Mouse (Mus musculus): ENCODE measurements around the gene Snap47. TPM values are rescaled to one million over a fixed set of nuclear protein-coding genes. Genes with fewer than 3 reads are reported as not detected.
A peak's percentile ranks its signal among the peaks of the same experiment; 100 is the strongest.

Gene Snap47
- polyA plus RNA-seq, 1 experiment from 2014 or later = 614 TPM

GRCm38 (mm10) chr11:59460459-59460858, 9.5 kb upstream of the Snap47 start:
- no peak overlapping the region for H3K4me3 ChIP-seq (ENCODE audit: low read depth, low read length)
- no peak for ATAC-seq
- H3K9ac ChIP-seq (ENCODE audit: low read depth, low read length) = no peak overlapping the region
- no peak overlapping the region for H3K4me2 ChIP-seq (ENCODE audit: low read length)
- peaks cover 13% of the 10 kb centered on the region for H3K9me3 ChIP-seq (replicated peaks; ENCODE audit: control insufficient read depth, low read length, poor library complexity, severe bottlenecking)
- H3K4me1 ChIP-seq (ENCODE audit: control insufficient read depth, insufficient read depth, low read length) = no peaks in the 10 kb centered on the region
- WGBS = 93% methylated on average over 2 of the region's 2 CpGs
- H3K27ac ChIP-seq (ENCODE audit: low read length) = no peak overlapping the region
- H3K27me3 ChIP-seq (ENCODE audit: control insufficient read depth, insufficient read depth, low read depth, low read length) = no peaks in the 10 kb centered on the region
- H3K36me3 ChIP-seq (ENCODE audit: control insufficient read depth, insufficient read depth, low read length) = peaks cover 46% of the 10 kb centered on the region

- peaks cover 46% of the 10 kb centered on the region for H3K36me3 ChIP-seq (ENCODE audit: control insufficient read depth, insufficient read depth, low read length)
- no peak for ATAC-seq
- WGBS = 77% methylated on average over 5 of the region's 5 CpGs
- no peak overlapping the region for H3K4me2 ChIP-seq (ENCODE audit: low read length)
- H3K4me1 ChIP-seq (ENCODE audit: control insufficient read depth, insufficient read depth, low read length) = no peaks in the 10 kb centered on the region
- H3K9me3 ChIP-seq (replicated peaks; ENCODE audit: control insufficient read depth, low read length, poor library complexity, severe bottlenecking) = peaks cover 11% of the 10 kb centered on the region; the same call in 1 of the 2 replicates
- H3K9ac ChIP-seq (ENCODE audit: low read depth, low read length) = no peak overlapping the region
- no peak overlapping the region for H3K4me3 ChIP-seq (ENCODE audit: low read depth, low read length)
- H3K27me3 ChIP-seq (ENCODE audit: control insufficient read depth, insufficient read depth, low read depth, low read length) = no peaks in the 10 kb centered on the region
- H3K27ac ChIP-seq (ENCODE audit: low read length) = no peak overlapping the region
These were observed 8.0 kb upstream of the Snap47 start for GRCm38 (mm10) chr11:59458973-59459372.

- Histone ChIP-seq H3K4me2 (ENCODE audit: low read length) (no peak overlapping the region), H3K36me3 (ENCODE audit: control insufficient read depth, insufficient read depth, low read length) (peaks cover 31% of the 10 kb centered on the region), H3K4me1 (ENCODE audit: control insufficient read depth, insufficient read depth, low read length) (no peaks in the 10 kb centered on the region), H3K9ac (ENCODE audit: low read depth, low read length) (no peak overlapping the region), H3K4me3 (ENCODE audit: low read depth, low read length) (no peak overlapping the region), H3K27ac (ENCODE audit: low read length) (no peak overlapping the region), H3K27me3 (ENCODE audit: control insufficient read depth, insufficient read depth, low read depth, low read length) (no peaks in the 10 kb centered on the region), H3K9me3 (replicated peaks; ENCODE audit: control insufficient read depth, low read length, poor library complexity, severe bottlenecking) (no peaks in the 10 kb centered on the region)
- no peak for ATAC-seq
- 92% methylated on average over 2 of the region's 2 CpGs for WGBS
These were observed 5.9 kb upstream of the Snap47 start for GRCm38 (mm10) chr11:59456891-59457290.

- no peak overlapping the region for H3K4me2 ChIP-seq (ENCODE audit: low read length)
- H3K4me1 ChIP-seq (ENCODE audit: control insufficient read depth, insufficient read depth, low read length) = peaks cover 2% of the 10 kb centered on the region
- WGBS = 100% methylated on average over 2 of the region's 2 CpGs
These were observed 5.4 kb upstream of the Snap47 start for GRCm38 (mm10) chr11:59456346-59456745.

GRCm38 (mm10) chr11:59450230-59450771, 685 bp downstream of the Snap47 start:
- Histone ChIP-seq H3K9ac (ENCODE audit: low read depth, low read length) (peak overlapping the region; percentile 88), H3K27ac (ENCODE audit: low read length) (peak overlapping the region; percentile 85), H3K27me3 (ENCODE audit: control insufficient read depth, insufficient read depth, low read depth, low read length) (no peaks in the 10 kb centered on the region), H3K36me3 (ENCODE audit: control insufficient read depth, insufficient read depth, low read length) (peaks cover 13% of the 10 kb centered on the region), H3K4me1 (ENCODE audit: control insufficient read depth, insufficient read depth, low read length) (peaks cover 24% of the 10 kb centered on the region), H3K4me2 (ENCODE audit: low read length) (peak overlapping the region; percentile 87), H3K9me3 (replicated peaks; ENCODE audit: control insufficient read depth, low read length, poor library complexity, severe bottlenecking) (no peaks in the 10 kb centered on the region), H3K4me3 (ENCODE audit: low read depth, low read length) (peak overlapping the region; percentile 84)
- WGBS = under 1% methylated on average over 38 of the region's 38 CpGs
- peak; percentile 69 for ATAC-seq

More at GRCm38 (mm10) chr11:59456346-59456745, 5.4 kb upstream of the Snap47 start:
- H3K9me3 ChIP-seq (replicated peaks; ENCODE audit: control insufficient read depth, low read length, poor library complexity, severe bottlenecking) = no peaks in the 10 kb centered on the region
- H3K36me3 ChIP-seq (ENCODE audit: control insufficient read depth, insufficient read depth, low read length) = peaks cover 29% of the 10 kb centered on the region
- no peak overlapping the region for H3K9ac ChIP-seq (ENCODE audit: low read depth, low read length)
- H3K27ac ChIP-seq (ENCODE audit: low read length) = no peak overlapping the region
- no peak for ATAC-seq
- H3K4me3 ChIP-seq (ENCODE audit: low read depth, low read length) = no peak overlapping the region
- H3K27me3 ChIP-seq (ENCODE audit: control insufficient read depth, insufficient read depth, low read depth, low read length) = no peaks in the 10 kb centered on the region

GRCm38 (mm10) chr11:59449741-59450229, 1.2 kb downstream of the Snap47 start, which contains the start of gene Jmjd4:
Gene Jmjd4, plus strand, starts transcription at chr11:59450045.
- peak within 1 kb of the TSS; percentile 87 for H3K4me2 ChIP-seq (ENCODE audit: low read length)
- peak; percentile 97 for ATAC-seq
- H3K4me3 ChIP-seq (ENCODE audit: low read depth, low read length) = peak within 1 kb of the TSS; percentile 84
- H3K27me3 ChIP-seq (ENCODE audit: control insufficient read depth, insufficient read depth, low read depth, low read length) = no peaks in the 10 kb centered on the region
- peak within 1 kb of the TSS; percentile 85 for H3K27ac ChIP-seq (ENCODE audit: low read length)
- peaks cover 9% of the 10 kb centered on the region for H3K36me3 ChIP-seq (ENCODE audit: control insufficient read depth, insufficient read depth, low read length)
- under 1% methylated on average over 31 of the region's 40 CpGs for WGBS
- no peaks in the 10 kb centered on the region for H3K9me3 ChIP-seq (replicated peaks; ENCODE audit: control insufficient read depth, low read length, poor library complexity, severe bottlenecking)
- peak within 1 kb of the TSS; percentile 88 for H3K9ac ChIP-seq (ENCODE audit: low read depth, low read length)
- peaks cover 24% of the 10 kb centered on the region for H3K4me1 ChIP-seq (ENCODE audit: control insufficient read depth, insufficient read depth, low read length)

GRCm38 (mm10) chr11:59443102-59443501, 7.9 kb downstream of the Snap47 start:
- no peak overlapping the region for H3K4me2 ChIP-seq (ENCODE audit: low read length)
- peaks cover 2% of the 10 kb centered on the region for H3K4me1 ChIP-seq (ENCODE audit: control insufficient read depth, insufficient read depth, low read length)
- H3K4me3 ChIP-seq (ENCODE audit: low read depth, low read length) = no peak overlapping the region
- H3K9ac ChIP-seq (ENCODE audit: low read depth, low read length) = no peak overlapping the region
- H3K9me3 ChIP-seq (replicated peaks; ENCODE audit: control insufficient read depth, low read length, poor library complexity, severe bottlenecking) = no peaks in the 10 kb centered on the region
- no peak overlapping the region for H3K27ac ChIP-seq (ENCODE audit: low read length)
- H3K27me3 ChIP-seq (ENCODE audit: control insufficient read depth, insufficient read depth, low read depth, low read length) = no peaks in the 10 kb centered on the region
- no peak for ATAC-seq
- H3K36me3 ChIP-seq (ENCODE audit: control insufficient read depth, insufficient read depth, low read length) = peaks cover 2% of the 10 kb centered on the region; the same call in 1 of the 2 replicates

GRCm38 (mm10) chr11:59437954-59438353, 13.0 kb downstream of the Snap47 start:
- H3K4me2 ChIP-seq (ENCODE audit: low read length) = no peak overlapping the region
- H3K36me3 ChIP-seq (ENCODE audit: control insufficient read depth, insufficient read depth, low read length) = peaks cover 19% of the 10 kb centered on the region
- H3K9me3 ChIP-seq (replicated peaks; ENCODE audit: control insufficient read depth, low read length, poor library complexity, severe bottlenecking) = 0 out of 2 replicates have a peak, but pooled peaks cover 5% of the 10 kb centered on the region
- WGBS = 95% methylated on average over 12 of the region's 12 CpGs
- no peak overlapping the region for H3K4me3 ChIP-seq (ENCODE audit: low read depth, low read length)
- H3K27ac ChIP-seq (ENCODE audit: low read length) = no peak overlapping the region
- no peak overlapping the region for H3K9ac ChIP-seq (ENCODE audit: low read depth, low read length)
- no peaks in the 10 kb centered on the region for H3K4me1 ChIP-seq (ENCODE audit: control insufficient read depth, insufficient read depth, low read length)
- no peaks in the 10 kb centered on the region for H3K27me3 ChIP-seq (ENCODE audit: control insufficient read depth, insufficient read depth, low read depth, low read length)
- ATAC-seq = no peak

GRCm38 (mm10) chr11:59432261-59432660, 18.7 kb downstream of the Snap47 start:
- Histone ChIP-seq H3K4me2 (ENCODE audit: low read length) (no peak overlapping the region), H3K36me3 (ENCODE audit: control insufficient read depth, insufficient read depth, low read length) (peaks cover 28% of the 10 kb centered on the region), H3K9ac (ENCODE audit: low read depth, low read length) (no peak overlapping the region), H3K4me3 (ENCODE audit: low read depth, low read length) (no peak overlapping the region), H3K4me1 (ENCODE audit: control insufficient read depth, insufficient read depth, low read length) (no peaks in the 10 kb centered on the region; the same call in 1 of the 2 replicates), H3K27me3 (ENCODE audit: control insufficient read depth, insufficient read depth, low read depth, low read length) (no peaks in the 10 kb centered on the region), H3K9me3 (replicated peaks; ENCODE audit: control insufficient read depth, low read length, poor library complexity, severe bottlenecking) (0 out of 2 replicates have a peak, but pooled peaks cover 5% of the 10 kb centered on the region), H3K27ac (ENCODE audit: low read length) (no peak overlapping the region)
- 63% methylated on average over 3 of the region's 3 CpGs for WGBS
- no peak for ATAC-seq

Measured in midbrain, embryonic 16.5 days (tissue).